Mouse (Mus musculus) kidney, postnatal 14 days (tissue): Measurements from ENCODE around the gene Pkn1.

Source experiments
- DNase-seq: peaks from one replicate; pipeline ENCODE4 v3.0.0; 2022; ENCODE audit warnings: mixed read lengths

Pkn1 gene

GRCm38 (mm10) chr8:83652030-83652743, 46.8 kb downstream of the Pkn1 start, which contains the start of gene Gipc1:
TSS of gene Gipc1 (plus strand) at chr8:83652677.
- peak; percentile 98 for DNase-seq

GRCm38 (mm10) chr8:83649699-83650098, 49.3 kb downstream of the Pkn1 start:
- DNase-seq = no peak

- no peak for DNase-seq
Measured at GRCm38 (mm10) chr8:83648031-83648430, 50.9 kb downstream of the Pkn1 start.

DNA sequence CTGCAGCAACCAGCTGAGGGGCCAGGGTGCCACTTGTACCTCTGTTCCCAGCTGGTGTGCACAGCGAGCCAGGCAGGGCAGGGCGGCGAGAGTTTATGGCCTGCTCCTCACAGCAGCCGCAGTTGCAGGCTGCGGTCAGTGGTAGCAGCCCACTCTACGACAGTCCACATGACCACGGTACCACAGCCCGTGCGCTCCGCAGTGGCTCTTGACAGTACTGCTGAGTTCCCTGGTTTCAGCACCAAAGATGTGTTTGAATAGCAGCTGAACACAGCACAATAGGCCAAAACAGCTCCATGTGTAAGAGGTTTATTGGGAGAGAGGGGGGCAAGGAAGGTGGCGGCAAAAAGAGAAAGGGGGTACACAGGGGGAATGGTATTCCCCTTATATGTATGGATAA, 51.5 kb downstream of the Pkn1 start:
- no peak for DNase-seq

- no peak for DNase-seq
Measured at GRCm38 (mm10) chr8:83639649-83640048, 59.3 kb downstream of the Pkn1 start.

- no peak for DNase-seq
Measured at GRCm38 (mm10) chr8:83638856-83639255, 60.1 kb downstream of the Pkn1 start.

DNA sequence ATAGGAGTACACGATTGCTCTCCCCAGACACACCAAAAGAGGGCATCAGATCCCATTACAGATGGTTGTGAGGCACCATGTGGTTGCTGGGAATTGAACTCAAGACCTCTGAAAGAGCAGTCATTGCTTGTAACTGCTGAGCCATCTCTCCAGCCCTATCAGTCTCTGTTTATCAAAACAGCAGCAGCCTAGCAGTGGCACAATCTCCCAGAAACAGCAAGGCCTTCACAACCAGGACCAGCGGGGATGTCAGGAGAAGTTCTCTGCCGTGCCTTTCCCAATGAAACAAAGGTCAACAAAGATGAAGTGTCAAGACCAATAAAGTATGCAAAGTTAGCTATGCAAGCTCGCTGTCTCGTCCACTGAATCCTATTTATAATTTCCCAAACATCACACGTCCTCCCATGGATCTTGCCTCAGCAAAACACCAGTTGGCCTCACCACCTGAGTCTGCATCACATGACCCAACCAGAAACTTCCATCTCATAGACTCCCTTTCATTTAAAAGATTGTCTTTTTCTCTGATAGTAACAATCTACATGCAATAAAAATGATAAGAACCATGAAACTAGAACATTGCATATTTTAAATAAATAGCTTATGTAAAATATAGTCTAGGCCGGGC, 66.8 kb downstream of the Pkn1 start:
- DNase-seq = no peak

DNA sequence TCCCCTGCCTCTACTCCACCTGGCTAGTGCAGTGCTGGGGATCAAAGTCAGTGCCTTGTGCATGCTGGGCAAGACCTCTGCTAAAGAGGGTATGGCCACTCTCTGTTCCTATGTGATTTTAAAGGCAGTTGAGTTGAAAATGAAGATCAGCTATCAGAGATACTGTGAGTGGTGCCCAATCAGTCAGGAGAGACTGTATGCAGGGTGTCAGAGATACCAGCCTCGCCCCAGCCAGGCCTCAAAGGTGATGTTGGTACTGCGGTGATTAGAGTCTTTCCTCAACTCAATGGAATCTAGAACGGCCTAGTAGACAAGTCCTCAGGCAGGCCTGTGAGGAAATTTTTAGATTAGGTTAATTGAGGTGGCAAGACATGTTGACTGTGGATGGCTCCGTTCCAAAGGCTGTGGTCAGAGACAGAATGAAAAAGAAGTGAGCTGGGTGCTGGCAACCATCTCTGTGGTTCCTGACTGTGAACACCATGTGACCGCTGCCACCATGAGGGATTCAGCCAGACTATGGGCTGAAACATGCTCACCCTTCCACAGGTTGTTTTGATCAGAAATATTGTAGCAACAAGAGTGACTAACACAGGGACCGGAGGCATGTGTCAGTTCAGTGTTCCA, 73.2 kb downstream of the Pkn1 start:
- DNase-seq = no peak

- peak; percentile 57 for DNase-seq
Measured at GRCm38 (mm10) chr8:83624739-83625138, 74.2 kb downstream of the Pkn1 start.

DNA sequence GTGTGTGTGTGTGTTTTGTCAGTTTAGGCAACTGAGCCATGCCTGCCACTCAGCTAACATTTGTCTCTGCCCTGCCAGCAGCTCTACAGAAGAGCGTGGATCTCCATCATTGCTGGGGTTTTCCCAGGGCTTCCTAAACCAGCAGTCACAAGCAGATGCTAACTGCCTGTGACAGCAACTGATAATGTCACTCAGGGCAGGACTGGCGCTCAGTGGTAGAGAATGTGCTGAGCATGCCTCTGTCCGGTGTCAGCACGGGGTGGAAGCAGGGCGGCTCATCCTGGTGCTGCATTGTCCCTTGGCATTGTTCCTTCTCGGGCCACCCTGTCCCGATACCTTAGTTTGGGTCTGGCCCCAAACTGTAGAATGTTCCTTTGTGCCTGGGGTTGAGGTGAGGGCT, 75.4 kb downstream of the Pkn1 start:
- no peak for DNase-seq

DNA sequence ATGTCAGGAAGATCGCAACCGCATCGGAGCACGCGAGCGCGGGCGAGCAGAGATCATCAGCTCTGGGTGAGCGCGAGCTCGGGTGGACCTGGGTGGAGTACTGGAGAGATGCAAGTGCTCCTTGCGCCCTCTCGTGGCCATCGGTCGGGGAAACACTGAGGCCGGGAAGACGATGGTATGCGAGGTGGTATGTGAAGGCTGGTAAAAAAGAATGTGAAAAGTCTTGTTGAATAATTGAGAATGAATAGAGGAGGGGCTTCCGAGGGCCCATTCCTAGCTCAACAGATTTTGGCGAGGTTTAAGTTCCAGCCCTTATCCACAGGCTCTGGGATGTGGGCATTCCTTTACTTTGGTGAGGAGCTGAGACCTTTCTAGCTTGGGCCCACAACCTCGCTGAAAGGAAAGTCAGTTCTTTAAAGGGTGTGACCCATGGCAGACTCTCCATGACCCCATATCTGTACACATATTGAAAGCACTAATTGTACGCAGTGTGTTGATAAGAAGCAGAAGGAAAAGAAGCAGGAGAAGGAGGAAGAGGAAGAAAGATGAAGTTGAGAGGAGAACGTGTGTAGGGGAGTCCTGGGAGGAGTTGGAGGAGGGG, 76.5 kb downstream of the Pkn1 start:
- DNase-seq = peak; percentile 91

GRCm38 (mm10) chr8:83621691-83622388, 77.1 kb downstream of the Pkn1 start:
- no peak for DNase-seq

DNA sequence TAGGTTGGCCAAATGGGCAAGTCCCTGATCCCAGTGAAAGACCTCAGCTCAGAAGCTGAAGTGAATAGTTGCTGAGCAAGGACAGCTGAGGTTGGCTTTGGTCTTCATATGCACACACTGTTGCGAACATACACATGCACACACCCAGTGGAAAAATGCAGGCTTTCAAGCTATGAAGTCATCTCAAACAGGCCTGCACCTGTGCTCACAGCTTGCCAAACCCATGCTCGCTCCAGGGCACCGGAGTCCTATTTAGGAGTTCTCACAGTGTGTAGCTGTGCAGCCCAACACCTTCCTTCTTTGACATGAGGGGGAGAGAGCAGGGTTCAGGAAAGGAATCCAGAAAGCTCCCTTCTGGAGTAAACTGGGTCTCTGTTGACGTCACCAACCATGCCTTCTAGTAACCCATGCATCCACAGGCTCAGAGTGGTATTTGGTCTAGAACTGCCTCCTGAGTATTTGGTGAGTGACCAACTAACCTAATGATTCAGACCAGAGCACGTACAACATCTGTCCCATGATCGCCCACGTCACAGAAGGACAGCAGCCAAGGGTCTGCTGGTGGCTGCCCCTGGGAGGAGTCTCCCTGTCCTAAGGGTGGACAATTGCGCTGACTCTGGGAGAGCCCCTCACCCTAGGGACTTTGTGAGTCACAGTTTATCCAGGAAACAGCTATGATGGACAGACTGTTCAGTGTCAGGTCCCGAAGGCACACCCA, 79.3 kb downstream of the Pkn1 start:
- no peak for DNase-seq

GRCm38 (mm10) chr8:83618566-83618965, 80.4 kb downstream of the Pkn1 start:
- DNase-seq = no peak

DNA sequence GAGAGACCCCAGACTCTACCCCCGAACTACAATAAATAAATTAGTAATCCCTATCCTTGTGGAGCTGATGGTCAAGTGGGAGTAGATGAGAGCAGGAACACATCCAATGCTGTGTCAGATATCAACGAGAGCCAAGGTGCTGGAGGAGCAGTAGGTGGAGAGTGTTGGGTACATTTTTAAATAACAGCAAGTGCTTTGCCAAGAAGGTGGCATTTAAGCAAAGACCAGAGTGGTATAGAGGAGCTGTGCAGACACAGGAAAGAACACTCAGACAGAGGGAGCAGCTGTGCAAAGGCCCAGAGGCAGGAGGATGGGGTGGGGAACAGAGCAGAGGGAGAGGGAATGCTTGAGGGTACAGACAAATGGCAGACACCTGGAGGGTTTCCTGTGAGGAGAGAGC, 81.9 kb downstream of the Pkn1 start:
- DNase-seq = no peak

GRCm38 (mm10) chr8:83616625-83617024, 82.4 kb downstream of the Pkn1 start:
- DNase-seq = no peak
